Mouse (Mus musculus) embryonic fibroblast, embryonic 13.5 days (primary cell): ENCODE results near the gene Mcts1.

ENCODE experiments used
- CTCF ChIP-seq: IDR thresholded peaks from 2 replicates; pipeline ENCODE4 v1.5.1; 2011; ENCODE audit warnings: mild to moderate bottlenecking, control low read depth, low read length, moderate library complexity, borderline replicate concordance; ENCODE audit not compliant: insufficient read depth
- POLR2A ChIP-seq: IDR thresholded peaks from 2 replicates; pipeline ENCODE4 v1.6.1; 2011; ENCODE audit warnings: low read depth, mild to moderate bottlenecking, control low read depth, low read length, moderate library complexity

- no peak for TF ChIP-seq CTCF
- TF ChIP-seq POLR2A, result peak; percentile 66
Observed at GRCm38 (mm10) chrX:38565176-38565542, 35.2 kb upstream of the Mcts1 start.
